Mouse (Mus musculus): ENCODE data around the gene Stn1.
"Not testable (repeated sequence)": the region's sequence is repeated elsewhere in the genome, so short reads cannot be mapped to it uniquely, and the experiment has no call there.

The Stn1 gene

DNA sequence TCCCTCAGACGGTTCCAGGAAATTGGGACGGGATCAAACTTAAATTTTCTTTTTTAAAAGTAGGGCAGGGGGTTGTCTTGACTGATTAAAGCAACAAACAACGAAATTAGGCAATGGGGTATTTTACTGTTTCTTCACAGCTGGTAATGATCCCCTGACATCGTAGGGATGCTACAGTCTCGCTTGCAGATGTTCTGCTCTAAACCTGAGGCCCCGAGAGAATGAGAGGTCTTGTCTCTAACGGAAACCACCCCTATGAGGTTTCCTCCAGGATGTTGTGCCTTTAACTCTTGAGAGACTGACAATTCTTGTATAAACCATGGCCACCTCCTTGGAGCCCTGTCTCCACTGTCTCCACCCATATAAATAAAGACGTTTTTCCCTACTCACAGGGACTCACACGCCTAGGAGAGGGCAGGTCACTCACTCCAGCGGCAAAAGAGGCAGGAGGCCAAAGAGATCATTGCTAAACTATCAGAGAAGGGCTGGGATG is at the start of gene Stn1:
TSS of gene Stn1 (minus strand) at position 208 of the 493 bp plus-strand sequence.
- no peak for DNase-seq (ENCODE audit: low spot score)

DNA sequence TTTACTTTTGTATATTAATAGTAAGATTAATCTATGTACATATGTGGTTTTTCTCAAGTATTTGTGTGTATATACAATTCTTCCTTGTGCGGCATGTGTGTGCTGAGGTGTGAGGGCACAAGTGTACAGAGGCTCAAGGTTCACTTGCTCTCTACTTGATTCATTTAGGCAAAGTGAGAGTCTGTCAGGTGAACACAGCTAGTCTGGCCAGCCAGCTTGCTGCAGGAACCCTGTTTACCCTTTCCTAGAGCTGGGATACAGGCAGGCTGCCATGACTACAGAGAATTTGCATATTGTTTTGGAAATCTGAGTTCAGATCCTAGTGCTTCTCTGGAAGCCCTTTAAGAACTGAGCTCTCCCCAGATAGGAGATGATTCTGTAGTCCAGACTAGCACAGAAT is 49.7 kb upstream of the Stn1 start:
- no peak for DNase-seq (ENCODE audit: low spot score)

DNA sequence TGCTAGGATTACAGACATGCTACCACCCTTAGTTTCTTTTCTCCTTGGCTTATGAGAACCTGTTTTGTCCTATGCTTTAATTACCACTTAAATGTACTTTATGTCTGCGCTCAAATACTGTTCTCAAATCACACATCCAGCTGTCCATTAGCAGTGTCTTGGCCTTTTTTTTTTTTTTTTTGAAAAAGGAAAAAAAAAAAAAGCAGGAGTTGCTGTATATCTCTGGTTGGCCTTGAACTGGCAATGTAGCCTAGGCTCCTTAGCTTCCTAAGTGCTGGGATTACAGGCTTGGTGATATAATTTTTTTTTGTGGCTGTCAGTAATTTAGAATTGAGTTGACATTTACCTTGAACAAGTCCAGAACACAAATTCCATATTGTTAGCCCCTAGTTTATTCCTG is 48.5 kb upstream of the Stn1 start:
- DNase-seq (ENCODE audit: low spot score), result no peak

DNA sequence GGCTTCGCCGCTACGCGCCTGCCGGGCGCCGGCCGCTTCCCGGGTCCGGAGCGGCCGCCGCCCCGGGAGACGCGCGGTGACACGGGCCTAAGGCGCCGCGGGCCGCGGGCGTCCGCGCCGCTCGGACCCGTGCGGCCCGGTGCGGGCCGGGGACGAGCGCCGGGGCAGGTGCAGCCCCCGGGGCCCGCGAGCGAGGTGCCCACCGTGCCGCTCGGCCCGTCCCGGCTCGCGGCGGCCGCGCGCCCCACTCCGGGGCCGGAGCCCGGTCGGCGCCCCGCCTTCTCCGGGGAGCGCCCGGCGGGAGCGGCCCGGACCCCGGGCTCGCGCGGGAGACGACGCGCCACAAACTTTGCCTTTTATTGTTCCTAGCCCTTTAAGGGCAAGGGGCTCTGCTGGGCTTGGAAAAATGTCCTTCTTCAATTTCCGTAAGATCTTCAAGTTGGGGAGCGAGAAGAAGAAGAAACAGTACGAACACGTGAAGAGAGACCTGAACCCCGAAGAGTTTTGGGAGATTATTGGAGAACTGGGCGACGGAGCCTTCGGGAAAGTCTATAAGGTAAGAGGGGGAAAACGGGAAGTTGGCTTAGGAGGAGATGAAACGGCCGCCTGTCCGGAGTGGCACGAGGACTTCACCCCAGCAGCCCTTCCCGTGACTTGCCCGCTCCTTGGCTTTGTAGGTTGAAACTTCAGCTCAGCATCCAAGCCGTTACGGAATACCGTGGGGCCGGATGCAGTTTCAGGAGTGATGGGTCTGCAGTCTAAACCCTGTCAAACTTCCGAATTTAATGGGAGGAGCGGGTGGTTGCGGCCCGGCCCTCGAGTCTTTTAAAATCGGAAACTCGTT is 42.7 kb upstream of the Stn1 start:
- DNase-seq (ENCODE audit: low spot score), result peak; percentile 12

DNA sequence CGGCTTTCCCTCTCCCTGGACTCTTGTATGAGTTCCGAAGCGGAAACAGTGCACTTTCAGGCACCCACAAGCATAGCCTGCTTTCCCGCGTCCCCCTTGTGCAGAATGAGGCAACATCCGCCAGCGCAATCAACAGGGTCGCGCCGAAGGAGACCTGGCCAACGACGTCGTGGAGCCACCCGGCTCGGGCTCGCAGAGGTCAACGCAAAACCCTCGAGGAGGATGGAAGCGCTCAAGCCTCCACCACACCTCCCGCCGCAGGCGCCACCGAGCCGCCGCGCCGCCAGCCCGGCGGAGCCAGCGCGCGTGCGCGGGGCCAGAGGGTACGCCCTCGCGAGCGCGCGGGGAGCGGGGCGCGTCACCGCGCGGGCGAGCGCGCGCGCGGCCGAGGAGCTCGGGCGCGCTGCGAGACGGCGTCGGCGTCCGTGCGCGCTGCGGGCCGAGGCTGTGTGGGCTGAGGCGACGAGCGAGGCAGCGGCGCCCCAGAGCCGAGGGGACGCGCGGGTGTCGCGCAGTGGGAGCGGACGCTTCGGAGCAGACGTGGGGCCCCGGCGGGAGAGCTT is 42.0 kb upstream of the Stn1 start, which contains the start of gene Slk:
TSS of gene Slk (plus strand) at position 454 of the 563 bp plus-strand sequence.
- DNase-seq (ENCODE audit: low spot score), result peak; percentile 74

DNA sequence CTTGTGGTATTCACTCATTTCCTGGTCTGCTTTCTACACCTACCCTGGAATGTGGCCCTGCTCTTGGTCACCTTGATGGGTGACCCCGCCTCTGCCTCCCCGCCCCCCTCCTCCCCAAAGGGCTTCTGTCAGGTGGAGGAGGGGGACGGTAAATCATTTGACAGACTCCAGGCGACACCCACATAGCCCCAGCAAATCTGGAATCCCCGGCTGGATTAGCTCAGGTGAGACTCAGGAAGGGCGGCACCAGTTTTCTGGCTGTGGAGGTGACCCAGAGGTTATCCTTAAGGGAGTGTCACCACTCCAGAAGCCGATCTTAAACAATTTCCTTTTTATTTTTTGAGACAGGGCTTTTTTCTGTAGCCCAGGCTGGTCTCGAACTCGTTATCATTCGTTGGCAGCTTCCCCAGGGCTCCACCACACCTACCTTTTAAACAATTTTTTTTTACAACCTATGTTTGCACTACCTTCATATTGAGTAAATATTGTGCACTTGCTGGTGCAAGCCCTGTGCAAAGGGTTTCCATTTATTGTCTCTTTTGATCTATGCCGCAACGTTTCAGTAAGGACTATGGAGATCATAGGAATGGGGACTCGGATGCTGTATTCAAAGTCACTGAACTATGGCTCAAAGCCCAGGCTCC is 41.4 kb upstream of the Stn1 start:
- DNase-seq (ENCODE audit: low spot score), result no peak

DNA sequence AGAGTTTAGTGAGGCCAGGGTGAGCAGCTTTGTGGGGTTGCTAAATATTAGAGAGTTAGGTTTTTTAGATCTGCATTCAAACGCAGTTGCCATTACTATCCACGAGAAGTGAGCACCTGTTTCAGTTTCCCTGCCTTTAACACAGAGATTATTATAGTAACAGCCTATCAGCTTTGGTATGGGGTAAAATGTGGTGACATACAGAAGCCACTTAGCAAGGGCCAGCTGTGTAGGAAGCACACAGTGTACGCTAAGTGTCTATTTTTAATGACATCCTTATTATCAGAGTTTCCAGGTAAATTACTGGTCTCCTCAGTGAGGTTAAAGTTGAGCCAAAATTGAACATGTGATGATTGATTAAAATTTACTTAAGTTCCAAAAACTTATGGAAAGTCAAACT is 36.4 kb upstream of the Stn1 start:
- no peak for DNase-seq (ENCODE audit: low spot score)

DNA sequence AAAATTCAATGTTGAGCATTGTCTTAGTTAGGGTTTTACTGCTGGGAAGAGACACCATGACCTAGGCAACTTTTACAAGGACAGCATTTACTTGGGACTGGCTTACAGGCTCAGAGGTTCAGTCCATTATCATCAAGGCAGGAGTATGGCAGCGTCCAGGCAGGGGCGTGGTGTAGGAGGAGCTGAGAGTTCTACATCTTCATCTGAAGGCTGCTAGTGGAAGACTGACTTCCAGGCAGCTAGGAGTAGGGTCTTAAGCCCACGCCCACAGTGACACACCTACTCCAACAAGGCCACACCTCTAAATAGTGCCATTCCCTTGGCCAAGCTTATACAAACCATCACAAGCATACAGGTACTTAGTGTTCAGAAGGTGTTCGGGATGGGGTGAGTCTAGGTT is 34.7 kb upstream of the Stn1 start:
- DNase-seq (ENCODE audit: low spot score), result not testable (repeated sequence)

DNA sequence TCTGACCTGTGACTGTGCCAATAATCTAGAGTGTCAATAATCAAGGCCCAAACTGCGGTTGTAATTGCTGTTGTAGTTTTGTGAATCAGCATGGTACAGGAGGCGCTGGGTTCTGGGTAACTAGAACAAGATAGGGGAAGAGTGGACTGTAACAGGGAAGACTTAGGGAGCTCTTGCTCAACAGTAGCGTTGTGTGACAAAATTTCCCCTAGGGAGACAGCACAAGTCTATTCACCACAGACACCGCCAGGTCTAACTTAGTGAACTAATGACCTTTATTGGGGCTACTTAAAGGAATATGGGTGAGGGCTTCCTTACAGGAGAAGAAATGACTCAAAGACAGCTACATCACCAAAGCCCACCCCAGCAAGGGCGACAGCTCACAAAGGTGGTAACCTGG is 32.7 kb upstream of the Stn1 start:
- DNase-seq (ENCODE audit: low spot score), result no peak

DNA sequence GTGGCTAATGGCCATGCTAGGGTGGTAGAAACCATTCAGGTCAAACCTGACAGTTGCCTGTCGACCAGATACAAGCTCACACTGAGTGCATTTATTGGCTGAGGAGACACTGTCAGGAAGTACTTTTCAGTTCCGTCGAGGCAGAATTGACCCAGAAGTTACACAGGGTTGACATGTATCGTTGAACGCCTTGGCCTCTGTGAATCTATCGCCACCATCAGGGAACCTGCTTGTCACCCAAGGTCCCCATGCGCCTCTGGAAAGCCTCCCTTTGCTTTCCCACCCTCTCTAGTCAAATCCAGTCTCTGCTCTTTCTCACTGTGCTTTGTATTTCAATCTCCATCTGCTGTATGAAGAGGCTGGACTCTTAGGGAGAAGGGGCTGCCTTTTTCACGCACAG is 28.7 kb upstream of the Stn1 start:
- no peak for DNase-seq (ENCODE audit: low spot score)

DNA sequence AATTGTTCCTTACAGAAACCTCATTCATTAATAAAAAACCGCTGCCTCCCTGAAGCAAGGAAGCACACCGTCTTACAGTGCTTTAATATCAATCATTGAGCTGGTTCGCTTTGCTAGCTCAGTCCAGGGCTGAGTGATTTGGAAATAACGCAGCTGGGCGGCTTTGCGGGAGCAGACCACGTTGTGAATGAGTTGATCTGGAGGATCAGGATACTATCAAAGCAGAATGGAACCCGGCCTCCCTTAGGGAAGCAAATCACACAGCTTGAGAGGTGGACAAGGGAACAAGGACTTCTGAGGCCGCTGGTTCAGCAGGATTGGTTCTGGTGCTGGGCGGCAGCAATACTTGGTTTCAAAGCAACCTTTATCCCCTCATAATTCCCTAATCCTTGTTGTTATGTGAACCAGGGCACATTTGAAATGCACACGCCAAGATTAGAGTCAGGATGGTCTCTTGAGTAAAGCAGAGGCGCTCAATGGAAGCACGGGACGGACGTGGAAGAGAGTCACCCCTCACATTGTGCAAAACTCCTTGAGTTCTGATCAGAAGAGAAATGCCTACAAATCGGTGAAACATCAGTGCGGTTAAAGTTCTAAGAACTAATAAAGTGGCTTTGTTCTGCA is 27.8 kb upstream of the Stn1 start:
- DNase-seq (ENCODE audit: low spot score), result no peak

DNA sequence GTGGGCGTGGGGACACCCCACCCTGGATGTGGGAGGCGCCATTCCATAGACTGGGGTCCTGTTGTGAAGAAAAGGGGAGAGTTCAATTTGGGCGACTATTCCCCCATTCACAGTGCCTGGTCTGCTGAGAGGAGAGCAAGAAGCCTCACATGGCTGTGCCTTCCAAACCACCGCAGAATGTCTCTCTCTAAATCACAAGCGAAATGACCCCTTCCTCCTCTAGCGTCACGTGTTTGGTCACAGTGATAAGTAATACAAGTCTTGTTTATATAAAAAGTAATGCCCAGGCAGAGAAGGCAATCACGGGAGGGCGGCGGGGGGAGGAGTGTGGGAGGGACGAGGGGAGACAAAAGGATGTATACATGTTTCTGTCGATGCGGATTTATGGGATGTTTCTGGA is 26.4 kb upstream of the Stn1 start:
- no peak for DNase-seq (ENCODE audit: low spot score)

DNA sequence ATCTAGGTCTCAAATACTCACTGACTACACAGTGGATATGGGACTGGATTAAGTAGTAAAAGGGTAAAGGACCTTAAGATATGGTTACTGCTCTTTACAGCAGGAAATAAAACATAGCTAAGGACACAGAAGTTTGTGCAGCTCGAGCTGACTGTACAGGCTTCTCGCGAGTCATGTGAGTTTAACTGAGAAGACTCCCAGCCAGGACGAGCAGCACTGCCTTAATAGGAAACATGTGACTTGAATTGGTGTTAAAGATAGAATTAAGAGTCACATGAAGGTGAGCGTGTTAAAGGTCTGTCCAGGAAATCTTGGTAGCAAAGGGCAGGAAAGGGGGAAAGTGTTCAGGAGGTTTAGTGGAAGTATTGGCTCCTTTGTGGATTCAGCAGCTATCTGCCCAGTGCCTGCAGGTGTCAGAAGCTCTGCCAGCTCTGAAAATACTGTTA is 24.7 kb upstream of the Stn1 start:
- DNase-seq (ENCODE audit: low spot score), result no peak

DNA sequence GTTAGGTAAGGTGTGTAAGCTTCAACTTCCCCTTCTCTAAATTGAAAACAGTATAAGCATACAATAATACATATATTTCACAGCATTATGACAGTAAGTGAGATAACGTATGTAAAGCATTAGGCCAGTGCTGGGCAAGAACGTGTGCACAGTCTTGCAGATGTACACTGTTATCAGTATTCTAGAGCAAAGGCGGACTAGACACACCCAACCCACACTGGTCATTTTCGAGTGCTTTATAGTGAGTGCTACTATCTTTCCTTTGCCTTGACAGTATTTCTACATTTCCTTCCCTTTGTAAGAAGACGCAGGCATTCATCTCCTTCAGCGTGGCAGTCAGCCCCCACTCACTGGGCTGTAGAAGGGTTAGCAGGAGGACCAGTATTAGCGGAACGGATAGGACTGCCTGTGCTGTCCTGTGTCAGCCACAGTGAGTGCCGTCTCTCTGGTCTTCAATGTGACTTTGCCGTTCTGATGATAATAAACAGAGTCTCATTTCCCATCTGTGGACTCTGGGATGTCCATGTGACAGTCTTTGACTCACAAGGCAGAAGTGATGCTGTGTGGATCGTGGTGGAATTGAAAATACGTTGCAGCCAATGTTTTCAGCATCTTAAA is 23.3 kb upstream of the Stn1 start:
- no peak for DNase-seq (ENCODE audit: low spot score)

DNA sequence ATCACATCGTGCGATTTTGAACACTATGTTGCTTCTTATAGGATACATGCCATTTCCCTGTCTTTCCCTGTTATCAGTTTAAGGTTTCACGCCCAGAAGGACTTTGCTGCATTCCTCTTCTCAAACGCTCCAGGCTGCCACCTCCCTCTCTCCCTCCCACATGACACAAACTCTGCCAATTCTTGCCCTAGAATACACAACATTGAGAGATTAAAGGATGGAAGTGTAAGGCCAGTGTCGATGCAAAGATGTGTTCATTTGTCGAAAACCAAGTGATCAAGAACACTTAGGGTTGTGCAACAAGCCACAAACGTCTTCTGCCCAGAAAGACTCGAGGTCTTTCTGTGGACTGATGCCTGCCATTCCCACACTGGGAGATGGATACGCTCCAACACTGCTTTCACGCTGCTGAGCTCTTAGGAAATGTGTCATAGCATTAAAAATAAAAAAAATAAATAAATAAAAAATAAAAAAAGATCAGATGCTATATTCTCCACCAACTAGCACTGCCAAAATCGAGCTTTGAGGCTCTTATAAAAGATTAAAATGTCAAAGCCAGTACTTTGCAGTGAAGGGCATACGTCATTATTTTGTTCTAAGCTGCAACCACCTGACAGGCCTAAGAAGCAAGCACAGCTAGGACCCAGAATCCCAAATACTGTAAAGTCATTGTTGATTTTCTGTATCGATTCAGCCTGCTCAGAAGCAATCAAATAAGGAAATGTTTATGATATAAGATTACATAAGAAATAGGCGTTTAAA is 22.6 kb upstream of the Stn1 start:
- no peak for DNase-seq (ENCODE audit: low spot score)

DNA sequence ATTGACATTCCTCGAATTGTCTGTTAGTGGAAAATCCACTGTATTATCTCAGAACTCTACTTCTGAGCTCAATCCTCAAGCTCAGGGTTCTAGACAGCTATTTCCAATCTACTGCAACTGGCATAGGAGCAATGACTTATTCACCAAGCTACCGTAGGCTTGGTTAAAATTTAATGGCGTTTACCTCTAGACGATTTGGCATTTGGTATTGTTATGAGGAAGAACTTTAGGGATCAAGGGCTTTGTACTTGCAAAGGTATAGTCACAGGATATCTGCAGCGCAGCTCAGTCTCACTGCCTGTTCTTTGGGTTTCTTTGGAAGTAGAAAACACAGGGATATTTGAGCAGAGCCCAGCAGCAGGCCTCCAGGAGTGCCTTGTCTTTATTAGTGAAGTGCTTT is 21.8 kb upstream of the Stn1 start:
- DNase-seq (ENCODE audit: low spot score), result no peak

DNA sequence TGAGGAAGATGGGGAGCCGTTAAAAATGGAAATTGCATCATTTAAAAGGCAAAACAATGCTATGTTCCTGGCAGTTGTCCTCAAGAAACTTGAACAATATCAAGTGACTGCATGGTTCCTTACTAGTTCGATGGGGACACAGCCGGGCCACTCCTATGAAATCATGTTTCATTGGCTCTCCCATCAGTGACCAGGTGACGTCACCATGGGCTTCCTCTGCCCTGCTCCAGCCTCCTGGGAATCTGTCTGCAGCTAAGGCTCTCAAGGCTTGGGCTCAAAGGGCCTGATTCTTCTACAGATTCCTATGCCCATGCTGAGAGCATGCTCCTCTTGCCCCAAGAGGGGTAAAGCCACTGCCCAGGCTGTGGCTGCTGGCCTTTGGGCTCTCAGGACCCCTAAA is 12.3 kb upstream of the Stn1 start:
- no peak for DNase-seq (ENCODE audit: low spot score)

DNA sequence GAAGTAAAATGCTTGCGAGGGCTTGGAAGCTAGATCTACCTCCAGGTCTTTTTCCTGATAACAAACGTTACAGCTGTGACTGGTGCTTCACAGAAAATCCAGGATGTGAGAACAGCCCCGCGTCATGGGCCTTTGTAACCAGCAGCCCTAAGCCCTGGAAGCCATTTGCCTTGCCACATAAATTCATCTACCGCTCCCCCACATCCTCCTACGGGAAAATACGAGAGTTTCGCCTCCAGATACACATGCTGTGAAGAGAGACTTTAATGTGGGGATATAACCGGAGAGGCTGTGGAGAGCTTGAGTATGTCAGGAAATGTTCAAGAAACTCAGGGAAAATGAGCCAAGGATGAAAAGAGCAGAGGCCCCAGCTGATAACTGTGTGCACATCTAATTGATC is 11.9 kb upstream of the Stn1 start:
- DNase-seq (ENCODE audit: low spot score), result no peak

DNA sequence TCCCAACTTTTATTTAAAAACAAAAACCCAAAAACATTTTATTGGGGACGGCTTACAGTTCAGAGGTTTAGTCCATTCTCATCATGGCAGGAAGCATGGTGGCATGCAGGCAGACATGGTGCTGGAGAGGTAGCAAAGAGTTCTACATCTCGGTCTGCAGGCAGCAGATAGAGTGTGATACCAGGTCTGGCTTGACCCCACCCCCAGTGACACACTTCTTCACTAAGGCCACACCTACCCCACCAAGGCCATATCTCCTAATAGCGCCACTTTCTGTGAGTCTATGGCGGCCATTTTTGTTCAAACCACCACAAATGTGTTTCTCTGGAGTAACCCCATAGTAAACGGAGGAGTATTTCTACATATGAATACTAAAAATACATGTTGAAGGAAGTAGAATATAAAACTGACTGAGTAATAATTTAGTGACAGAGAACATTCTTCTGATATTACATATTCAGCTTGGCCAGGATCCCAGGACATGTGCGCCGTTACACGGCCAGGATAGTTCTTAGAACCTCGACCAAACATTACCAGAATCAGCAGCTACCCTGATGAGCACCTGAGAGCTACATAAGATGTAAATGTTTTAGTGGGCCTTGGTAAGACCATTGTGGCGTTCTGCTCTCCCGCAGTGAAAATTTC is 11.2 kb upstream of the Stn1 start:
- DNase-seq (ENCODE audit: low spot score), result no peak

DNA sequence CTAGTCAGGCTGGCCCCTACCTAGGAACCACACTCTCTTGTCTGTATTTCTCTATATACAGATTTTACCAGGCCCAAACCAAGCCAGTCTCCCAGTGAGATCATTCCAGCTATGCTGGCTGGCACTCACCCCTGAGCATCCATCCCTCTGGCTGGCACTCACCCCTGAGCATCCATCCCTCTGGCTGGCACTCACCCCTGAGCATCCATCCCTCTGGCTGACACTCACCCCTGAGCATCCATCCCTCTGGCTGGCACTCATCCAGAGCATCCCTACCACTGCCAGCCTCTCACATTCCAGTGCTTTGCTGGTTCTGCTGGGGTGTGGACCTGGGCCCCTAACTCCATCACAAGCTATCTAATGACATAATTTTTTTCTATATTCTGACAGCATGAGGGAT is 8.2 kb upstream of the Stn1 start:
- DNase-seq (ENCODE audit: low spot score), result no peak

DNA sequence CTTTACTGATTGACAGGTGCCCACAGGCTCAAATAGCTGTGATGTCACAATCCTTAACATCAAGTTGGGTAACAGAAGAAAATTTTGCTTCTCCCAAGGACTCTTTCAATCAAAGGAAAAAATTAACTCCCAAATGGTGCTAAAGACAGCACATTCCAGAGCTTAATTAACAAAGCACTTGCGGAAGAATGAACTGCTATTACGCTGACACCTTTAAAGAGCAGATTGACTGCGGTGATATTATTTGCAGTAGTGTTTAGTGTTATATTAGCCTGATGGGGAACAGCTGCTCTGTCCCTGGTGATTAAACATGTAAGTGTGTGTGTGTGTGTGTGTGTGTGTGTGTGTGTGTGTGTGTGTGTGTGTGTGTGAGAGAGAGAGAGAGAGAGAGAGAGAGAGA is 7.7 kb upstream of the Stn1 start:
- DNase-seq (ENCODE audit: low spot score), result no peak
